Mouse (Mus musculus): ENCODE data around the gene Klc4.

Gene Klc4

GRCm38 (mm10) chr17:46645561-46646321, at the start of gene Klc4, which contains the start of gene Mrpl2:
Gene Klc4 (minus strand): TSS chr17:46646022.
Gene Mrpl2 (plus strand): TSS chr17:46646229.
- DNase-seq (ENCODE audit: low spot score) = peak; percentile 98

GRCm38 (mm10) chr17:46694517-46695063, 48.8 kb upstream of the Klc4 start:
- no peak for DNase-seq (ENCODE audit: low spot score)

GRCm38 (mm10) chr17:46691390-46691789, 45.6 kb upstream of the Klc4 start:
- no peak for DNase-seq (ENCODE audit: low spot score)

- no peak for DNase-seq (ENCODE audit: low spot score)
Observed at GRCm38 (mm10) chr17:46690665-46691064, 44.8 kb upstream of the Klc4 start.

DNA sequence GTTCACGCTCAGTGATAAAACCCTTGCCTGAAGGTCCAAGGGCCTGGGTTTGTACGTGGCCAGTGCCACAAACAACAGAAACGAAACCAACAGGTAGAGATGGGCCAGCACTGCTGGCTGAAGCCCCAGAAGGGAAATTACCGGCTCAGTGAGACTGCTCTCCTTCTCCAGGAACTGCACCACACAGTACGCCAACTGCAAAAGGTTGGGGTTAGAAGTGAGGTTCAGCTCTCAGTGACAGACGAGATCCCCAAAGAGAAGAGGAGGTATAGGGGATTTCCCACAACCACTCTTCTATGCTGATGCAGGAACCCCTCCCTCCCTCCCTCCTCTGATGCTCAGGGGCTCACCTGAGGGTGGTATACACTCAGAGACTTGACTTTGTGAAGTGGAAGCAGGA, 40.1 kb upstream of the Klc4 start:
- no peak for DNase-seq (ENCODE audit: low spot score)

- no peak for DNase-seq (ENCODE audit: low spot score)
Observed at GRCm38 (mm10) chr17:46682654-46683389, 37.0 kb upstream of the Klc4 start.

GRCm38 (mm10) chr17:46681466-46682118, 35.8 kb upstream of the Klc4 start:
- peak; percentile 24 for DNase-seq (ENCODE audit: low spot score)

GRCm38 (mm10) chr17:46680760-46681373, 35.0 kb upstream of the Klc4 start, which contains the start of gene Klhdc3:
Gene Klhdc3 (minus strand): TSS chr17:46680914.
- DNase-seq (ENCODE audit: low spot score) = peak; percentile 99

- DNase-seq (ENCODE audit: low spot score) = peak; percentile 69
Observed at GRCm38 (mm10) chr17:46679843-46680759, 34.3 kb upstream of the Klc4 start.

DNA sequence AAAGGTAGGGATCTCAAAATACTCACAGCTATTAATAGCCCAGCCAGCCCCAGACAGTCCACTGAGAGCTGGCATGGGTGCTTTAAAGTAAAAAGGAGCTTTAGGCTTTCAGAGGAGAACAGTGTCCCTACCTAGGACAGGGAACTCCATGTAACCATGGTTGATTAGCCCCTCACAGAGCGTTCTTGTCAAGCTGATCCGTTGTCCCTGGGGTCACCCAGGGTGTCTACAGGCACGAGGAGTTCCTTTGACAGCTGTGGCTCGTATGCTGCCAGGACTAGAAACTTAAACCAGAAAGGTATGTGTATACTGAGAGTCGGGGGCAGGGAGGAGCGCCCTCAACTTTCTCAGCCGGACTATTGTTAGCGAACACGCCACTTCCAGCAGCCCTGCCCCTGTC, 33.1 kb upstream of the Klc4 start:
- DNase-seq (ENCODE audit: low spot score) = no peak

- DNase-seq (ENCODE audit: low spot score) = no peak
Observed at GRCm38 (mm10) chr17:46678416-46678815, 32.6 kb upstream of the Klc4 start, which contains the start of gene Mea1. Gene Mea1 (plus strand): TSS chr17:46678793.

DNA sequence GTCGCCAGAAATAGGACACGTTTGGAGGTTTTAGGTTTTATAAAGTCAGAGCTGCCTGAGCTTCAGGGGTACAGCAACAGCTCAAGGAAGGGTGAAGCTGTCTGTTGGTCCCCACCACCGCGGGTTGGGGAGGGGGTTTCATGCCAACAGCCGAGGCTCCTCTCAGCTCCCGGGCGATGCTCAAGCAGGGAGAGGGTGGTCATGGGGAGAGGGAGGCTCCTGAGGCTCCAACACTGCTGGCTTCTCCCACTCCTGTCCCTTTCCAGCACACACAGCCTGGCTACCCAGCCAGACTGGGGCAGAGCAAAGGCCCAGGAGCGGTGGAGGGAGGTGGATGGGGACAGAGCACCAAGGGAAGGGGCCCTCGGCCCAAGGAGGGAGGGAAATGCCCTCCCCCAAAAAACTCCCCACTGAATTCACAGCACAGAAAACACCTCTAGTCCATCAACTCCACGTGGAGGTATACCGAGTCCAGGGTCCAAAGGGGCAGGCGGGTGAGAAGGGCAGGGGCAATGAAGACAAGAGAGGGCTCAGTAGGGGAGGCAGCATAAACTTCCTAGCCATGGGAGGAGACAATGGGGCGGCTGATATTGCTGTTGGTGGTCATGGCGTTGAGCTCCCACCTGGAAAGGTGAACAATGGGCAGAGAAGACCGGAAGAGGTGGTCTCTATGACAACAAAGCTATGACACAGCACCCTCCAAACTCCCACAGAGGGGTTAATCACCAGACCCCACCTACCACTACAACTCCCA, 28.9 kb upstream of the Klc4 start:
- no peak for DNase-seq (ENCODE audit: low spot score)

- peak; percentile 96 for DNase-seq (ENCODE audit: low spot score)
Observed at GRCm38 (mm10) chr17:46673850-46674529, 28.2 kb upstream of the Klc4 start, which contains the start of gene Rrp36. Gene Rrp36 (minus strand): TSS chr17:46674352.

DNA sequence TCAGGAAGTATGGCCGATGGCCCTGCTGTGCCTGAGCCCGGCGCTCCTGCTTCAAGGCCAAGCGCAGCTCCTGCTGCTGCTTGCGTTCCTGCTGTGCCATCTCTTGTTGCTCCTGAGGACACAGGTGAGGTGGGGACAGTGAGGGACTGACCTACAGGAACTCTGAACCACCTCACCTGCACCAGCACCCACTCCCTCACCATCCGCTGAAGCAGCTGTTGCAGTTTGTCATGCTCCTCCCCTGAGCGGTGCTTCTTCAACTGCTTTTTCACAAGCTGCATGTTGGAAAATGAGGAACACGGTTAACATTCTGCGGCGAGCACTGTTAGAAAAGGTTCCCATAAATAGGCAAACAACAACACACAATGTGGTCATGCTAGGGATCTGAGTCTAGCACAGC, 24.1 kb upstream of the Klc4 start:
- DNase-seq (ENCODE audit: low spot score) = no peak

- no peak for DNase-seq (ENCODE audit: low spot score)
Observed at GRCm38 (mm10) chr17:46667712-46668111, 21.9 kb upstream of the Klc4 start.

- DNase-seq (ENCODE audit: low spot score) = no peak
Observed at GRCm38 (mm10) chr17:46662730-46663129, 16.9 kb upstream of the Klc4 start.

GRCm38 (mm10) chr17:46661981-46662380, 16.2 kb upstream of the Klc4 start:
- no peak for DNase-seq (ENCODE audit: low spot score)

DNA sequence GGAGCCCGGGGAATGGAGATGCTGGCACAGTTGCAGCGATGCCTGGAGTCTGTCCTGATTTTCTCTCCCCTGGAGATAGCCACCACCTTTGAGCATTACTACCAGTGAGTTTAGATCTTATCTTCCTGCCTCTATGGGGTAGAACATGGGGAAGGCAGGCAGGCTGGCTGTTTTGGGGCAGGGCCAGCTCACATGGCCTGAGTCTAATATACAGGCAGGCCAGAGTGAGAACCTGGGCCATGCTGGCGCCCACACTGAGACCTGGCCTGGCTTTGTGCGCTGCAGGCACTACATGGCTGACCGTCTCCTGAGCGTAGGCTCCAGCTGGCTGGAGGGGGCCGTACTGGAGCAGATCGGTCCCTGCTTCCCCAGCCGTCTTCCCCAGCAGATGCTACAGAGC, 15.5 kb upstream of the Klc4 start:
- no peak for DNase-seq (ENCODE audit: low spot score)

GRCm38 (mm10) chr17:46656054-46656453, 10.2 kb upstream of the Klc4 start:
- DNase-seq (ENCODE audit: low spot score) = no peak
